Mouse (Mus musculus): ENCODE data around the gene Lrrc71.
A peak's percentile ranks its signal among the peaks of the same experiment; 100 is the strongest.

Gene Lrrc71

GRCm38 (mm10) chr3:87748431-87748830, at the start of gene Lrrc71:
TSS of gene Lrrc71 (minus strand) at chr3:87748625.
- DNase-seq = no peak

DNA sequence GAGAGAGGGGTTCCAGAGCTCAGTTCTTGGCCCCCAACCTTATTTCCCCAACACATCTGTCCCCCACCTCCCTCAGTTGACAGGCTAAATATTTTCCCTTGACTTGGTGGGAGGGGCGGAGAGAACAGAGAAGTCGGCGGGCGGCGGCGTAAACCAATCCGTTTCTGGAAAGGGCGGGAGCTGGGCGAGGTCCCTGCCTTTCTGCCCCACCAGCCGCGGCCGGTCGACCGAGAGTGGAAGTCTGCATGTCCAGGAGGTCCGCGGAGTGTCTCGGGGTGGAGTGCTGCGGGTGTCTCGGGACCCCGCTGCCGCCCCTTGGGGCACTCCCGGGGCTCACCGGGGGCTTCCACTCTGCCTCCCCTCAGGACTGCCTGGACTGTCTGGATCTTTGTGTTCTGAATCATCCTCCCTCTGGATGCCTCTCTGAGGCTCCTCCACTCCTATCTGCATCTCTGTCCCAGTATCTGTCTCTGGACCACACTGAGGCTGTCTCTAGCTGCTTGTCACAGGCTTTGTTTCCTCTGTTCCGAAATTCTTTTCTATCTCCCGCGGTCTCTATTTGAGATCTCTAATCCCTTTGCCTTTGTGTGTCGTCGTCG, 48.4 kb upstream of the Lrrc71 start, which contains the start of gene Insrr:
Gene Insrr (plus strand): TSS at position 216 of the 599 bp plus-strand sequence.
- no peak for DNase-seq

GRCm38 (mm10) chr3:87795336-87796277, 47.2 kb upstream of the Lrrc71 start:
- DNase-seq = peak; percentile 30

- no peak for DNase-seq
These were observed 46.5 kb upstream of the Lrrc71 start, which contains the start of gene Ntrk1 for GRCm38 (mm10) chr3:87794922-87795325. TSS of gene Ntrk1 (minus strand) at chr3:87795162.

DNA sequence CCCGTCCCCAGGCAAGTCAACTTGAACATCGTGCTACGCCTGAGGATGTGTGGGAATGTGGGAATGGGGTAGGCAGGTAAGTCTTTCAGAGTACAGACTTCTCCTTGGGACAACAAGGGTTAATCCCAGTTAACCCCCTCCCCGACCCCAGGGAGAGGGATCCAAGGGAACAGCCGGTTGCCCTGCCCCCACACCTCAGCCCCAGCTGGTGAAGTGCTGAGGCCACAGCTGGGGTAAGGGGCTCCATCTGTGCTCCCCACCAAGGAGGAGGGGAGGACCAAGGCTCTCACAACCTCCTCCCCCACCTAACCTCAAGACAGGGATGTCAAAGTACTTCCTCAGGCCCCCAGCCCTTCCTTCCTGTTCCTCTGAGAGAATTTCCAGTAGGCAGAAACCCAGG, 41.3 kb upstream of the Lrrc71 start:
- no peak for DNase-seq

DNA sequence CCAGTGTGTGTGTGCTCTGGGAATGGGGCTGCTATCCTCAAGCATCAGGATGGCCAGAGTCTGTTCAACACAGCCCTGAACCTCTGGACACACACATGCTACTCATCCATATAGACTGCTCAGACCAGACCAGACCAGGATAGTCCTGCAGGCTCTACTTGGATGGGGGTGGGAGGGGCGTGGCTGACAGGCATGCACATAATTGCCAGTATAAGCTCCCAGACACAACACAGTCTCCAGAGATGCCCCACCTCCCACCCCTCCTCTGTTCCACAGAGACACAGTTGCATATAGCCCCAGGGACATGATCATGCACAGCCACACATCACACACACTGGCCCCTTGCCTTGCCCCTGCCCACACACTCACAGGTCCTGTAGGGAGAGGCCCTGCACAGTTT, 40.8 kb upstream of the Lrrc71 start:
- DNase-seq = no peak

GRCm38 (mm10) chr3:87785626-87786214, 37.3 kb upstream of the Lrrc71 start:
- DNase-seq = no peak

DNA sequence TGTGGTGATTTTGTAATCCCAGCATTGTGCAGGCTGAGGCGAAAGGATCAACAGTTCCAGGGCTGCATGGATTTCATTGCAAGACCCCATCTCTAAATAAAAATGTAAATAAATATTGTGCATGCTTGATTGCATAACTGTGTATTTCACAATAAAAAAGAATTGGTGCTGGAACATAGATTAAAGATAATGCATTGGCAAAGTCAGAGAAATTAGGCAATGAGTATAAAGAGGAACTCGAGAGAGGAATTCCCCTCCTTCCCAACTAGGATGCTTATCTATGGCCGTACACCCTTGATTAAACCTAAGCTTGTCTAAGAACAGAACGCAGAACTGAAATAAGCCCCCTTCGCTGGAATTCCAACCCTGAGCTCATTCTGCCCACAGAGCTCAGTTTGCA, 36.7 kb upstream of the Lrrc71 start:
- no peak for DNase-seq

DNA sequence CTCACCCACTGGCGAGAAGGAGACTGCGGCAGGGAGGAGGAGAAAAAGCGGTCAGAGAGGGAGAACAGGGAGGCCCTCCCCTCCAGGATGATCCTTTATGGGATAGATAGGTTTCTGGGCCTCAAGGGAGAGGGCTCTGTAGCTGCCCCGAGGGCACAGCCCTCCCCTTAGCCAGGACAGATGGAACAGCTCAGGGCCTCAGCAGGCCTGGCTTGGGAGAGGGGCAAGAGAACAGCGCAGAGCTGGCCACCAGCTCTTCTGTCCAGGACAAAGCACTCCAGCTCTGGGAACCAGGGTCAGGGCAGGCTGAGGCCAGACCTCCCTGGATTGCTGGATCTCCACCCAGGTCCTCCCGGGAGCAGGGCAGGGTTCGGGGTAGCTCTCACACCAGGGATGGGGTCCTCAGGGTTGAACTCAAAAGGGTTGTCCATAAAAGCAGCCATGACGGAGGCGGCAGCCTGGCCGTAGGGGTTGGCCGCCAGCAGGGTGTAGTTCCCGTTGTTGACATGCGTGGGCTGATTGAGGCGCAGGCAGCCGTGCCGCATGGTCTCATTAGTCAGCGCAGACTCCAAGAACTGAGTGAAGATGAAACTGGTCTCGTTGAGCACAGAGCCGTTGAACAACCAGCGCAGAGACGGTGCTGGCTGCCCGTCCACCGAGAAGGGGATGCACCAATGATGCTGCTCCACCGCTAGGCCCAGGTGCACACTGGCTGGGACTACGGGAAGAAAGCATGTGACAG, 35.0 kb upstream of the Lrrc71 start:
- DNase-seq = no peak

DNA sequence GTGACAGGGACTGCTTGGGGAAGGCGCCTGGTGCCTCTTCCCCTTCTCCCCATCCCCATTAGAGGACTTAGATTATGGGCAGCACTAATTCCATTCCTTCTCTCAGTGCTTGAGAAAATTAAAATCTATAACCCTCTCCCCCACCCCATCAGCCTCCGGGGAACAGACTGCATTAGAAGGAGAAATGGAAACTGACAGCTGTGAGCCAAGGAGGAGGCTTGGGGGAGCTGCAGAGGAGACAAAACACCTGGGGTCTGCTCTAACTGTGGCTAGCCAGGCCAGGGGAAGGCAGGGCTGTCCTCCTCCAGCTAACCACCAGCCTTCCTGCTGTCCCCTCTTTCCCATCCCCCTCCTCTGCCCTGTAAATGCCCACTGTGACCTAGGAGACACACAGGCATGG, 30.7 kb upstream of the Lrrc71 start:
- DNase-seq = no peak

DNA sequence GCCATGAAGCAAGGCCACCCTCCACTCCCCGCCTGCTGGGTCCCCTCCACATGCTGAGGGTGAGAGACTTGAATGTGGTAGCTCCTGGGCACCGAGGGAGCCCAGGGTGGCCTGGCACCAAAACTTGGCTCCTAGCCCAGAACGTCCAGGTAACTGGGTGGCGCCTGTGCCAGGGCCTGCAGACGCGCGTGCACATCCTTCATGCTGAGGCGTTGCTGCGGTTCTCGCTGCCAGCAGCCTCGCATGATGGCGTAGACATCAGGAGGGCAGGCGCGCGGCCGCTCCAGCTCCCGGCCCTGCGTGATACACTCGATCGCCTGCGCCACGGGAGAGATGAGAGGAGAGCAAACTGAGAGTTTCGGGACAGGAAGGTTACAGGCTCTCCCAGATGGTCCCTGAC, 29.9 kb upstream of the Lrrc71 start:
- no peak for DNase-seq

DNA sequence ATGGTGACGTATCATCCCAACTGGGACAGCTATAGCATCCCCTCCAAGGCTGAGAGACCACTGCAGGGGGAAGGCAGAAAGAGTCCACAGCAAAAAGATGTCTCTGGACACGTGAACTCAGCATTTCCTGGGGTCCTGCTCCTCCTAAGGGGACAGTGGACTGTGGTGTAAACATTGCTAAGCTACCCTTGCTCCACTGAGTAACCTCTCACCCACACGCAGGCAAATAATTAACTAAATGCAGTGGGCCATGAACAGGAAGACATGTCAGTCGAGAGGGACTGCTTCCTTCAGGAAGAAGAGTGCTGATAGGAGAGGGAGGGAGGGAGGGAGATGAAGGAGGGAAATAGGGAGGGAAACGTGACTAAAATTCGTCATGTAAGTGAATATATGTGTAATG, 22.7 kb upstream of the Lrrc71 start:
- DNase-seq = no peak

DNA sequence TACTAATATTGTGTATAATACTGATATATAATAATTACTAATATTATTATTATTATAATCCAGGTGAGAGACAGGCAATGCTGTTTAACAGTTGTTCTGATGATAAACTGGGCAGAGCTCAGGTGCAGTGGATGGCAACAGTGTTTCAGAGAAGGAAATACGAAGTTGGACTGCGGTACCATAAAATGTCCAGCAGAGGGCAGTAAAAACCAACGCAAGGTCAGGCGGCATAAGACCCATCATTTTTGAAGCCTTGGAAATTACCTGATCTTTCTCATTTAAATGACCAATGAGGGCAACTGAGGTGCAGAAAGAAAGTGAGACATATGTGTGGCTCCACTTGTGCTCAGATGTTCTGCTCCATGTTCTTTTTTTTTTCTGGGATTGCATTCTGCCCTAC, 21.9 kb upstream of the Lrrc71 start:
- DNase-seq = peak; percentile 22

DNA sequence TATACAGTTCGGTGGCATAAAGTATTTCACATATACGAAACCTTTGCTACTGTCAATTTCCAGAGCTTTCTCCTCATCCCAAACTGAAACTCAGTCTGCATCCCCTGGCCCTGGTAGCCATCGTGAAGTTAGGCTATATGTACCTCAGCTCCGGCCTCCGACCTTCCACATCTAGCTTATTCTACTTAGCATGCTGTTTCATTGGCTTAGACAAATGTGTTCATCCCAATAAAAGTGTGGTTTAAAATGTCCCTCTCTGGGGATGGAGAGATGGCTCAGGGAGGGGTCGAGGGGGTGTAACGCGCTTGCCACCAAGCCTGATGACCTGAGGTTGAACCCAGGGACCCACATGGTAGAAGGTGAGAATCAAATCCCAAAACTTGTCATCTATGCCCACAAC, 21.1 kb upstream of the Lrrc71 start:
- no peak for DNase-seq

GRCm38 (mm10) chr3:87768844-87769243, 20.4 kb upstream of the Lrrc71 start:
- DNase-seq = no peak

- DNase-seq = no peak
These were observed 20.0 kb upstream of the Lrrc71 start for GRCm38 (mm10) chr3:87768431-87768830.

GRCm38 (mm10) chr3:87767764-87768163, 19.3 kb upstream of the Lrrc71 start:
- DNase-seq = no peak

DNA sequence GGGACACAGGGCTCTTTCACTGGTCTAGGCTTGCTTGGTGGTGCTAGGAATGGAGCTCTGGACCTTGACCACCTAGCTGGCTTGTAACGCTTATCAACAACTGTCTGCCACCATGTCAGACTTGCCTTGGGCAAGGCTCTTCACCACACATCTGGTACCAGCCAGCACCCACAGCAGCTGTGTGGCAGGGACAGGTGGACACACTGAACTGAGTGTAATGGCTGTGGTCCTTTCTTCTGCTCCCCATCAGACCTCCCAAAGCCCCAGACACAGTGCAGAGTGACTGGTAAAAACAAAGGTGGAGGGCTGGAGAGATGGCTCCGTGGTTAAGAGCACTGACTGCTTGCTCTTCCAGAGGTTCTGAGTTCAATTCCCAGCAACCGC, 17.9 kb upstream of the Lrrc71 start:
- DNase-seq = no peak

DNA sequence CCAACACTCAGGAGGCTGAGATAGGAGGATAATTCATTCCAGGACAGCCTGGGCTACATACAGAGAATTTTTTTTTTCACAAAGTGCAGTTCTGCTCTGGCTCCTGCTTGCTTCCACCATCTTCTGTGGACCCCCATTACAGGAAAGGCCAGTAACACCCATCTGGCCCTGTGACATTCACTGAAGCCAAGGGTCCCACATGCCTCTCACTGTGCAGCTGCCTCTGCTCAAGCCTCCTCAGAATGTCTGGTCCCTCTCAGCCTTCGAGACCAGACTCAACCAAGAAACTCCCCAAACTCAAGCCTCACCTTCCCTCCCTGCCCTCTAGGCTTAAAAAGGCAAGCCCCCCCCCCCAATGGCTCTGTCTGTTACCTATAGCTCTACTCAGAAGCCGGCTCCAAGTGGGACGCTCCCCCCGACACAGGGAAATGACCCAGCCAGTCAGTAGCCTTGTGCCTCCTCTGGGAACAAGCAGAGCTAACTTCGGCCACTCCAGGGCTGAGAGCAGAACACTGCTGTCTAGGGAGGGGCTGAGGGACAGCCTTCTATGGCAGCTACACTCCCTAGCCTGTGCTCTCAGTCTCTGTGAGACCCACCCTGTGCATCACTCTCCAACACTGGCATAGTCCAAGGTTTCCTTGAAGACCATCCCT, 17.3 kb upstream of the Lrrc71 start:
- DNase-seq = no peak

GRCm38 (mm10) chr3:87765091-87765490, 16.7 kb upstream of the Lrrc71 start:
- DNase-seq = no peak

GRCm38 (mm10) chr3:87764506-87764905, 16.1 kb upstream of the Lrrc71 start:
- no peak for DNase-seq

DNA sequence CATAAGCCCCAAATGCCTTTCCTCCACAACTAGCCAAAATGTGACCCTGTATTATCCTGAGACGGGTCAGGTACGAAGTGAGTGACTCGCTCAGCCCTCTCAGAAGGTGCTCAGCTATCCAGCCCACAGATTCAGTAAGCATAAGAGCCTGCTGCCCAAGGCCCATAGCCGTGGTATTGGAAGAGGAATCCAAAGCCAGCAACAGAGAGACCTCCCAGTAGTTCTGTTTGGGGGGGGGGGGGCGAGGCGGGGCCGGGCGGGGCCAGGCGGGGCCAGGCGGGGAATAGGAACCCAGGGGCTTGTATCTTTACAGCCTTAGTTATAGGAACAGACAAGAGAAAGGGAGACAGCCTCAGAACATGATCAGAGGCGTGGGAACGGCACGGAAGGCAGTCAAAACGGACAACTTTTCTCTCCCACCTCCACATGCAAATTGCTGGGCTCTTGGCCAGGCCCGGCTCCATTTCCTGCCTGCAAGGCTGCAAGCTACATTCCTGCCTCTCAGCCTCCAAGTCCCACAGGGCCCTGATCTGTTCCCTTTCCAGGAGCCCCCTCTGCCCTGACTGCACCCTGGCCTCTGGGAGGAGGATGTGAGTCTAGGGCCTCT, 15.4 kb upstream of the Lrrc71 start:
- no peak for DNase-seq
